Mouse (Mus musculus): ENCODE results near the gene Slco3a1.

The Slco3a1 gene

GRCm38 (mm10) chr7:74528182-74528581 is 26.4 kb downstream of the Slco3a1 start:
- DNase-seq (ENCODE audit: low spot score in 2 of 2): no peak

GRCm38 (mm10) chr7:74527689-74528088 is 26.9 kb downstream of the Slco3a1 start:
- no peak for DNase-seq (ENCODE audit: low spot score in 2 of 2)

GRCm38 (mm10) chr7:74526030-74526429 is 28.6 kb downstream of the Slco3a1 start:
- DNase-seq (ENCODE audit: low spot score in 2 of 2): no peak

GRCm38 (mm10) chr7:74525586-74525985 is 29.0 kb downstream of the Slco3a1 start:
- DNase-seq (ENCODE audit: low spot score in 2 of 2): no peak

- no peak for DNase-seq (ENCODE audit: low spot score in 2 of 2)
Observed at GRCm38 (mm10) chr7:74524188-74524971, 30.2 kb downstream of the Slco3a1 start.

- DNase-seq (ENCODE audit: low spot score in 2 of 2): no peak
Observed at GRCm38 (mm10) chr7:74523086-74523485, 31.5 kb downstream of the Slco3a1 start.

GRCm38 (mm10) chr7:74522260-74522659 is 32.3 kb downstream of the Slco3a1 start:
- no peak for DNase-seq (ENCODE audit: low spot score in 2 of 2)

- no peak for DNase-seq (ENCODE audit: low spot score in 2 of 2)
Observed at GRCm38 (mm10) chr7:74519386-74519785, 35.2 kb downstream of the Slco3a1 start.

GRCm38 (mm10) chr7:74518776-74519175 is 35.8 kb downstream of the Slco3a1 start:
- DNase-seq (ENCODE audit: low spot score in 2 of 2): no peak

GRCm38 (mm10) chr7:74518255-74518654 is 36.3 kb downstream of the Slco3a1 start:
- DNase-seq (ENCODE audit: low spot score in 2 of 2): no peak

GRCm38 (mm10) chr7:74510676-74511075 is 43.9 kb downstream of the Slco3a1 start:
- no peak for DNase-seq (ENCODE audit: low spot score in 2 of 2)

- no peak for DNase-seq (ENCODE audit: low spot score in 2 of 2)
Observed at GRCm38 (mm10) chr7:74508205-74508604, 46.4 kb downstream of the Slco3a1 start.

GRCm38 (mm10) chr7:74506856-74507255 is 47.7 kb downstream of the Slco3a1 start:
- DNase-seq (ENCODE audit: low spot score in 2 of 2): no peak

GRCm38 (mm10) chr7:74505635-74506034 is 48.9 kb downstream of the Slco3a1 start:
- no peak for DNase-seq (ENCODE audit: low spot score in 2 of 2)

GRCm38 (mm10) chr7:74501187-74501586 is 53.4 kb downstream of the Slco3a1 start:
- no peak for DNase-seq (ENCODE audit: low spot score in 2 of 2)

GRCm38 (mm10) chr7:74499470-74499869 is 55.1 kb downstream of the Slco3a1 start:
- DNase-seq (ENCODE audit: low spot score in 2 of 2): no peak

GRCm38 (mm10) chr7:74498266-74498980 is 56.2 kb downstream of the Slco3a1 start:
- DNase-seq (ENCODE audit: low spot score in 2 of 2): no peak

GRCm38 (mm10) chr7:74497203-74497602 is 57.4 kb downstream of the Slco3a1 start:
- DNase-seq (ENCODE audit: low spot score in 2 of 2): no peak

- no peak for DNase-seq (ENCODE audit: low spot score in 2 of 2)
Observed at GRCm38 (mm10) chr7:74495451-74495850, 59.1 kb downstream of the Slco3a1 start.

GRCm38 (mm10) chr7:74493775-74494174 is 60.8 kb downstream of the Slco3a1 start:
- DNase-seq (ENCODE audit: low spot score in 2 of 2): no peak

- DNase-seq (ENCODE audit: low spot score in 2 of 2): peak in 1 of 2 experiments; percentile 20
Observed at GRCm38 (mm10) chr7:74491683-74492355, 62.8 kb downstream of the Slco3a1 start.

GRCm38 (mm10) chr7:74488141-74488540 is 66.4 kb downstream of the Slco3a1 start:
- DNase-seq (ENCODE audit: low spot score in 2 of 2): no peak

Measured in left cerebral cortex, adult 9 months (tissue).